Mouse (Mus musculus) brain, embryonic 14.5 days (tissue): ENCODE results near the gene A230072I06Rik.

ENCODE experiments used
- CTCF ChIP-seq: fragments of 200-500 bp; IDR thresholded peaks from 2 replicates; pipeline ENCODE4 v1.5.1; 2012; ENCODE audit warnings: inconsistent platforms, mild to moderate bottlenecking, moderate library complexity, borderline replicate concordance; ENCODE audit not compliant: insufficient read depth, insufficient read length; ENCODE audit errors: extremely low read depth
- POLR2A ChIP-seq: fragments of 200-500 bp; IDR thresholded peaks from 2 replicates; pipeline ENCODE4 v1.6.1; 2012; ENCODE audit warnings: mild to moderate bottlenecking, inconsistent platforms, borderline replicate concordance; ENCODE audit not compliant: poor library complexity, insufficient read depth, insufficient read length, severe bottlenecking; ENCODE audit errors: extremely low read depth

- TF ChIP-seq CTCF (no peak), POLR2A (no peak)
Observed at GRCm38 (mm10) chr8:12279482-12280192, 1.0 kb downstream of the A230072I06Rik start.
